Mouse (Mus musculus) erythroid progenitor cell, adult 5-6 weeks (primary cell): ENCODE measurements around the gene Zwilch. TPM values are rescaled to one million over a fixed set of nuclear protein-coding genes. Genes with fewer than 3 reads are reported as not detected.
"Not testable (repeated sequence)": the region's sequence is repeated elsewhere in the genome, so short reads cannot be mapped to it uniquely, and the experiment has no call there.

Source experiments
- ATAC-seq: replicated peaks from 2 replicates; pipeline ENCODE4 v1.8.0; 2016; ENCODE audit warnings: moderate number of reproducible peaks, mild to moderate bottlenecking, moderate TSS enrichment, inconsistent platforms; ENCODE audit not compliant: poor library complexity, low FRiP score, severe bottlenecking
- total RNA-seq, 2 experiments: library from RNA; stranded (forward) in 1 of 2; stranded (reverse) in 1 of 2; fragments of 150-400 nt in 1 of 2; fragments of 186-747, 209-891 nt in 1 of 2; gene quantifications; 2 replicates each; pipeline versions ENCODE4 v1.2.3 to v1.2.4; 2015 to 2017; ENCODE audit warnings: low replicate concordance in 2 of 2

Zwilch gene
- total RNA-seq, 2 experiments from 2014 or later = 94.3 to 234 TPM

GRCm38 (mm10) chr9:64184166-64184840 lies 11.4 kb upstream of the Zwilch start:
- no peak for ATAC-seq

DNA sequence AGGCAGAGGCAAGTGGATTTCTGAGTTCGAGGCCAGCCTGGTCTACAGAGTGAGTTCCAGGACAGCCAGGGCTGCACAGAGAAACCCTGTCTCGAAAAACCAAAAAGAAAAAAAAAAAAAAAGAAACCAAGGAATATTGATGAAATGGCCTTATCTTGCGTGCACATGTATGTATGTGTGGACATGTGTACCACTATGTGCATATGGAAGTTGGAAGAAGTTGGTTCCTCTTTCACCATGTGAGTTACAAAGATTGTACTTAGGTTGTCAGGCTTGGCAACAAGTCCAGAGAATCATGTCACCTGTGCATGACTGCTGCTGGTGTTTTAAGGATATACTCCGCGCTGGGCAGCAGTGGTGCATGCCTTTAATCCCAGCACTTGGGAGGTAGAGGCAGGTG lies 10.4 kb upstream of the Zwilch start:
- ATAC-seq = not testable (repeated sequence)

GRCm38 (mm10) chr9:64178974-64179646 lies 6.2 kb upstream of the Zwilch start, which contains the start of gene Snapc5:
Gene Snapc5 (plus strand): TSS chr9:64179274.
- ATAC-seq = peak; percentile 95

DNA sequence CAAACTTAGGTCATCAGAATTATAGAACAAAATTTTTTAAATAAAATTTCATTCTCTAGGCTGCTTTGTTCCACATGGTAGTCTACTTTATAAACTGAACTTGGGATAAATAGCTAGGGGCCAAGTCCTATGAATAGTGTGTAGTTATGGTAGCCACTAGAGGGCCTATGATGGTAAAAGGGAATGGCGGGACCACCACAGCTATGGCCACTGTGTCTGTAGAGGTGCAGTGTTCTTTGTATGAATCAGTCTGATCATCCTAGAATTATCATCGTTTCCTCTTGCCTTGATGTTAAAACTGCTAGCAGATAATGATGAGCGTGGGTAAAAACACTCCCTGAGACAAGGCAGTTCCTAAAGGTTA lies 5.7 kb upstream of the Zwilch start:
- ATAC-seq = no peak

GRCm38 (mm10) chr9:64175378-64175777 lies 2.5 kb upstream of the Zwilch start:
- ATAC-seq = no peak

- ATAC-seq = no peak
Observed at GRCm38 (mm10) chr9:64174766-64175165, 1.9 kb upstream of the Zwilch start.

GRCm38 (mm10) chr9:64174341-64174740 lies 1.4 kb upstream of the Zwilch start:
- ATAC-seq = no peak

- no peak for ATAC-seq
Observed at GRCm38 (mm10) chr9:64173666-64174220, 839 bp upstream of the Zwilch start.

GRCm38 (mm10) chr9:64172145-64172815 lies 624 bp downstream of the Zwilch start:
- peak; percentile 71 for ATAC-seq

DNA sequence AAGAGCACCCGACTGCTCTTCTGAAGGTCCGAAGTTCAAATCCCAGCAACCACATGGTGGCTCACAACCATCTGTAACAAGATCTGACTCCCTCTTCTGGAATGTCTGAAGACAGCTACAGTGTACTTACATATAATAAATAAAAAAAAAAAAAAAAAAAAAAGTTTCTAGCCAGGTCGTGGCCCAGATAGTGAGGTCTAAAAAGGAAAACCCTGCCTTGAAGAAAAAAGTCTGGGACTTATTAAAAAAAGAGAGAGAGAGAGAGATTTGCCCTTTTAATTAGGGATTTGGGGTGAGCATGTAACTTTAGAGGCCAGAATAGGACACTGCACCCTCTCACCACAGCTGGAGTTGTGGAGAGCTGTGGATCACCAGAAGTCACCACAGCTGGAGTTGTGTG lies 2.9 kb downstream of the Zwilch start:
- ATAC-seq = not testable (repeated sequence)

DNA sequence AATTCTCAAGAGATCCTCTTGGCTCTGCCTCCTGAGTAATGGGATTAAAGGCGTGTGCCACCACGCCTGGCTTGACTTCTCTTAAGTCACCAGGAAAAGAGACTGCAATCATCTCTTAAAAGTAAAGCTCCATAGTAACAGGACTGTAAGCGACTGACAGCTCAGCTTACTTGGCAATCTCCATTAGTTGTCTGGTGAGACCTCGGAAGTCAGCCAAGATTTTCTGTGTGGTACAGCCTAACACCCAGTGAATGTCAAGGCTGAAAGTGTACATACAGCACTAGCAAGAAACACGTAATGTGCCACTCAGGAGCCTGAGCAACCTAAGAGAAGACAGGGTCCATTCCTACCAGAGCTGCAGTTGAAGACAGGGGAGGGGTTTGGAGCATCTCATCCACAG lies 12.4 kb downstream of the Zwilch start:
- no peak for ATAC-seq

GRCm38 (mm10) chr9:64156641-64157040 lies 16.3 kb downstream of the Zwilch start:
- ATAC-seq = peak; percentile 52

- ATAC-seq = no peak
Observed at GRCm38 (mm10) chr9:64139879-64140278, 33.0 kb downstream of the Zwilch start.

GRCm38 (mm10) chr9:64138896-64139295 lies 34.0 kb downstream of the Zwilch start:
- not testable (repeated sequence) for ATAC-seq

DNA sequence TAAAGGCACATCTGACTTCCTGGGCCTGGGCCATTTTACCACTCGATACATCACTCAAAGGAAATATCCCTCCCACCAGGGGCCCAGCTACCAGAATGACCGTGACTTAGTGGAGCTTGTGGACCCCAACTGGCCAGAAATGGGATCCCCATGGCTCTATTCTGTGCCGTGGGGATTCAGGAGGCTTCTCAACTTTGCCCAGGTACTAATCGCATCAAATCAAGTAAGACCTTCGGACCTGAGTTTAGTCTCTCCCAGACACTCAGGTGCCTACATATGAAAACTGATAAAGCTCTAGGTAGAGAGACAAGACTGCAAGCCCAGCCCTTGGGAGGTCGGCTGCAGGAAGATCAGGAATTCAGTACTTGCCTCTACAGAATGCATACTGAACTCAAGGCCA lies 41.3 kb downstream of the Zwilch start:
- ATAC-seq = no peak

- no peak for ATAC-seq
Observed at GRCm38 (mm10) chr9:64126121-64126520, 46.8 kb downstream of the Zwilch start.

DNA sequence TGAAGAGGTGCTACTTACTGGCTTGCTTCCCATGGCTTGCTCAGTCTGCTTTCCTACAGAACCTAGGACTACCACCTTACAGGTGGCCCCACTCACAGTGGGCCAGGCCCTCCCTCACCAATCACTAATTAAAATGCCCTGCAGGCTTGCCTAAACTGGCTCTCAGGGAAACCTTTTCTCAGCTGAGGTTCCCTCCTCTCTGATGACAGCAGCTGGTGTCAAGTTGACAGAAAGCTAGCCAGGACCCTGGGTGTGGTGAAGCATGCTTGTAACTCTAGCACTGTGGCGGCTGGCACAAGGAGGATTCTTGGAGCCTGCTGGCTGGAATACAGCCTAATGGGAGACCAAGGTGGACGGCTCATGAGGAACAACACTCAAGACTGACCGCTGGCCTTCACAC lies 47.6 kb downstream of the Zwilch start:
- no peak for ATAC-seq

DNA sequence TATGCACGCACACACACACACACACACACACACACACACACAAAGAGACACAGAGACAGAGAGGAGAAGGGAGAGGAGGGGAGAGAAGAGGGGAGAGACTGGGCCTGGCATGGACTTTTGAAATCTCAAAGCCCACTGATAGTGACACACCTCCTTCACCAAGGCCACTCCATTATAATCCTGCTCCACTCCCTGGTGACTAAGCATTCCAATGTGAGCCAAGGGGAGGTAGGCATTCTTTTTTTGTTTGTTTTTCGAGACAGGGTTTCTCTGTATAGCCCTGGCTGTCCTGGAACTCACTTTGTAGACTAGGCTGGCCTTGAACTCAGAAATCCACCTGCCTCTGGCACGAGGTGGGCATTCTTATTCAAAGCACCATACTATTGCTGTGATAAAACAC lies 48.1 kb downstream of the Zwilch start:
- not testable (repeated sequence) for ATAC-seq

GRCm38 (mm10) chr9:64122601-64123000 lies 50.3 kb downstream of the Zwilch start:
- no peak for ATAC-seq

DNA sequence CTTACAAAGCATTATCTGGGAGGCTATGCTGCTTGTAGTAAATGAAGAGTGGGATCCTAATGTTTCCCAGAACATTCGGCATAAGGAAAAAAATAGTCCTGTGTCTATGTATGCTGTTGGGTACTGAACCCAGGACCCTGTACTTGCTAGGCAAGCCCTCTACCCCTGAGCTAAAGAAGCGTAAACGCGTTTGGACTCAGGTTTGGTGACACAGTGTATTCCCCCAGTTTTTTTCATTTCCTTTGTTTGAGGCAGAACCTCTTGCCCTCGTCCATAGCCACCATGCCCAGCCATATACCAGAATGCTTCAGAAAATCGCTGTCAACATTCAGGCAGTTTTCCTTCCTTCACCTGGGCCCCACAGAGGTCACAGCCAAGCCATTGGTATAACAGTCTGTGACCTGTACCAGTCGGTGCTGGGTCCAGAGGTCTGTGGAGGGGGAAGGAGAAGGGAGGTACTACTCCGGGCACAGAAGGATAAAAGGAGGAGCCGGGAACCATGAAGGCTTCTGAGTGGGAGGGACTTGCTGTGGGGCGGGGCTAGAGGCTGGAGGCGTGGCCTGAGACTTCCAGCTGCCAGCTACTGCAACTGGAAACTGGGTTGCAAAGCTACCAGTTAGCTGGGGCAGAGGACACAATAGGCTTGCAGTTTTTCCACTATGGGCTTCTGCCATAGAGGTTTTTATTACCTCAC lies 52.2 kb downstream of the Zwilch start:
- peak; percentile 72 for ATAC-seq
